Mouse (Mus musculus): ENCODE measurements around the gene Mtrf1l. TPM values are rescaled to one million over a fixed set of nuclear protein-coding genes. Genes with fewer than 3 reads are reported as not detected.

Gene Mtrf1l
- total and polyA plus RNA-seq, 3 experiments: 5.6 to 12.4 (median 8.8) TPM

DNA sequence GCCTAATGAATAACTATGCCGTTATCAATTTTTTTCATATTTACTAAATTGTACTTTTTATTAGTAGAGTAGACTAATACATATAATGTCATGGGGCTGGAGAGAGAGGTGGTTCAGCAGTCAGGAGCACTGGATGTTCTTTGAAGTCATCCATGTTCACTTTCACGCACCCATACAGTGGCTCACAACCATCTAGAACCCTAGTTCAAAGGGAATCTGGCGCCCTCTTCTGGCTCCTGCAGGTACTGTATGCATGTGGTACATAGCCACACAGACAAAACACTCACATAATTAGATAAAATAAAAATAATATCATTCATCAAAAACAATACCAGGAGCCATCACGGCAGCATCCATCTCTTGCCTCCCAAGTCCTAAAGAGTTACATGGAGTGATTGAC, 36.0 kb upstream of the Mtrf1l start:
- no peak for TF ChIP-seq MAX (IDR thresholded peaks at IDR 0.05; ENCODE audit: low read length)
- peak; percentile 19 for TF ChIP-seq RAD21 (IDR thresholded peaks at IDR 0.05; ENCODE audit: low read depth, low read length)
- TF ChIP-seq GABPA (IDR thresholded peaks at IDR 0.05; ENCODE audit: insufficient replicate concordance, low read depth, low read length): no peak
- peak; percentile 27 for TF ChIP-seq SMC3 (IDR thresholded peaks at IDR 0.05; ENCODE audit: low read depth, low read length)
- TF ChIP-seq POLR2A (IDR thresholded peaks at IDR 0.05; ENCODE audit: low read depth, low read length): no peak
- TF ChIP-seq CHD1 (IDR thresholded peaks at IDR 0.05; ENCODE audit: low read depth, low read length): no peak
- TF ChIP-seq CTCF (conservative IDR thresholded peaks at IDR 0.05 in 1 of 2, IDR thresholded peaks at IDR 0.05 in 1 of 2; ENCODE audit: low read depth in 2 of 2, low read length in 2 of 2): peak; percentile 46 to 56
- no peak for DNase-seq (ENCODE audit: extremely low read depth)
- in situ Hi-C loops (cut with MboI; ENCODE audit: low pct_ligation_motif_present, low pct_unique_long_range_greater_than_20kb, low sequenced_read_pairs) (no loop called here), dilution Hi-C loops (cut with MboI; ENCODE audit: extremely low pct_ligation_motif_present, extremely low pct_unique_long_range_greater_than_20kb, low sequenced_read_pairs) (no loop called here)
- H3K4me2 ChIP-seq (ENCODE audit: insufficient read depth, low read depth, poor library complexity, severe bottlenecking): no peak overlapping the region
- H3K9me3 ChIP-seq (replicated peaks; ENCODE audit: low read length): peaks cover 2% of the 10 kb centered on the region
- H3K4me1 ChIP-seq (ENCODE audit: control insufficient read depth in 1 of 2, insufficient read depth in 2 of 2): peaks cover 3 to 6% of the 10 kb centered on the region in 2 experiments; a peak in 2 of 4 replicates
- no peak overlapping the region for H3K27ac ChIP-seq (ENCODE audit: insufficient read depth, low read depth)
- no peaks in the 10 kb centered on the region for H3K79me2 ChIP-seq (replicated peaks; ENCODE audit: control insufficient read depth, extremely low read depth, insufficient read depth, poor library complexity, severe bottlenecking)
- H3K4me3 ChIP-seq (replicated peaks in 1 of 3; ENCODE audit: low read depth in 2 of 3, low read length in 2 of 3, poor library complexity in 1 of 3): no peak overlapping the region
- H3K9ac ChIP-seq (ENCODE audit: insufficient read depth, low read depth): no peak overlapping the region
- H3K36me3 ChIP-seq (replicated peaks in 1 of 2; ENCODE audit: control insufficient read depth in 1 of 2, insufficient read depth in 1 of 2, low read length in 1 of 2): no peaks in the 10 kb centered on the region
- H3K27me3 ChIP-seq (replicated peaks): peaks cover 2% of the 10 kb centered on the region

DNA sequence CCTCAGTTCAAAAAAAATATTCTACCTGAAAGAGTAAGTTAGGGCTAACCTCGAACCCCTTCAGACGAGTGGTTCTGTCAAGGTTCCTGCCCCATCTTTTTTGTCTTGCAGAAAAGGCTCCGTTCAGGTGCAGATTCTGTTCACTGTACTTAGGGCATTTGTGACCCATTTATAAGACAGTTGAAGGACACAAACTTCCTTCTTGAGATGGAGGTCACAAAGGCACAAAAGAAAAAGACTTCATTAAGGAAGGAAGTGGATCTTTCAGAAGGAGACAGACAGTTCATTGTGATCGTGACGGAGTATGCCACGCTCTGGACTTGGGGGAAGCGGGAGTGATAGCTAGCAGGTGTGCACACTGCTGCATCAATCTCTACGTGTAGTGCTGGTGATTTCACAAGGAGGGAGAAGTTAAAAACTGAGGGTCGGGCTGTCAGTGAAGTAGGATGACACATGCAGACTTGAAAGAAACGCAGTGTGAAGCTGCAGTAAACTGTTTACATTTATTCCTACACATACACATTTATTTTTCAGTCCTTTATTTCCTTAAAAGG, 34.4 kb upstream of the Mtrf1l start:
- H3K27me3 ChIP-seq (replicated peaks): peaks cover 2% of the 10 kb centered on the region
- H3K9me3 ChIP-seq (replicated peaks; ENCODE audit: low read length): peaks cover 2% of the 10 kb centered on the region
- H3K36me3 ChIP-seq (replicated peaks in 1 of 2; ENCODE audit: control insufficient read depth in 1 of 2, insufficient read depth in 1 of 2, low read length in 1 of 2): no peaks in the 10 kb centered on the region
- no peak overlapping the region for H3K27ac ChIP-seq (ENCODE audit: insufficient read depth, low read depth)
- no peak overlapping the region for H3K4me3 ChIP-seq (replicated peaks in 1 of 3; ENCODE audit: low read depth in 2 of 3, low read length in 2 of 3, poor library complexity in 1 of 3)
- dilution Hi-C loops (cut with MboI; ENCODE audit: extremely low pct_ligation_motif_present, extremely low pct_unique_long_range_greater_than_20kb, low sequenced_read_pairs): no loop called here
- in situ Hi-C loops (cut with MboI; ENCODE audit: low pct_ligation_motif_present, low pct_unique_long_range_greater_than_20kb, low sequenced_read_pairs): no loop called here
- peak overlapping the region; percentile 66 for H3K4me2 ChIP-seq (ENCODE audit: insufficient read depth, low read depth, poor library complexity, severe bottlenecking)
- no peak for TF ChIP-seq MAZ (IDR thresholded peaks at IDR 0.05; ENCODE audit: low read depth, low read length)
- no peak for TF ChIP-seq ZMIZ1 (IDR thresholded peaks at IDR 0.05; ENCODE audit: low read depth, low read length)
- TF ChIP-seq RAD21 (IDR thresholded peaks at IDR 0.05; ENCODE audit: low read depth, low read length): no peak
- DNase-seq (ENCODE audit: extremely low read depth): no peak
- no peaks in the 10 kb centered on the region for H3K79me2 ChIP-seq (replicated peaks; ENCODE audit: control insufficient read depth, extremely low read depth, insufficient read depth, poor library complexity, severe bottlenecking)
- peaks cover 3 to 6% of the 10 kb centered on the region in 2 experiments; a peak in 2 of 4 replicates for H3K4me1 ChIP-seq (ENCODE audit: control insufficient read depth in 1 of 2, insufficient read depth in 2 of 2)
- no peak overlapping the region for H3K9ac ChIP-seq (ENCODE audit: insufficient read depth, low read depth)

DNA sequence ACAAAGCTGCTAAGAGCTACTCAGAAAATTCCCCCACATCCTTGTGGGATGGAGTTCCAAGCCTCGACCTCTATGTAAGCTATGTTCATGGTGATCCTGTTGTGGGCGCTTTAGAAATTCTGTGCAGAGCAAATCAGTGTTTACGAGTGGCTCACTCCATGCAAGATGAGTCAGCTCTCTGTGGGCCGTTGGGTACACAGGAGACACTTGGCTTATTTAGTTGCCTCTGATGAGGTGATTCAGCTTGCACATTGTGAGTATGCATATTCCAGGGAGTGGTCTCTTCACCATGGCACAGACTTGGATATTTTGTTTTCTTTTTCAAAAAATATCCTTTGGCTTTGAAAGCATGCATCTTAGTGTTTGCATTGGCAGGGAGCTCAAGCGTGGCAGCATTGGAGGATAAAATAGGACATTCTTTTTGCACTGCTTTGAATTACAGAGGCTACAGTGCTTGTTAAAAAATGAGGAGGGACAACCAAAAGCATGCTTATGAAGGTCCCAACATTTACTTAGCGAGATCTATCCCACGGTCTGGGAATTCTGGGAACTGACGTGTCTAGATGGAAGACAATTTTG, 29.7 kb upstream of the Mtrf1l start:
- no peaks in the 10 kb centered on the region for H3K9me3 ChIP-seq (replicated peaks; ENCODE audit: low read length)
- H3K79me2 ChIP-seq (replicated peaks; ENCODE audit: control insufficient read depth, extremely low read depth, insufficient read depth, poor library complexity, severe bottlenecking): no peaks in the 10 kb centered on the region
- H3K27me3 ChIP-seq (replicated peaks): peaks cover 2% of the 10 kb centered on the region
- no peak overlapping the region for H3K9ac ChIP-seq (ENCODE audit: insufficient read depth, low read depth)
- no peak overlapping the region for H3K4me2 ChIP-seq (ENCODE audit: insufficient read depth, low read depth, poor library complexity, severe bottlenecking)
- in situ Hi-C loops (cut with MboI; ENCODE audit: low pct_ligation_motif_present, low pct_unique_long_range_greater_than_20kb, low sequenced_read_pairs) (no loop called here), dilution Hi-C loops (cut with MboI; ENCODE audit: extremely low pct_ligation_motif_present, extremely low pct_unique_long_range_greater_than_20kb, low sequenced_read_pairs) (no loop called here)
- no peaks in the 10 kb centered on the region for H3K36me3 ChIP-seq (replicated peaks in 1 of 2; ENCODE audit: control insufficient read depth in 1 of 2, insufficient read depth in 1 of 2, low read length in 1 of 2)
- peaks cover 3 to 5% of the 10 kb centered on the region in 2 experiments; a peak in 2 of 4 replicates for H3K4me1 ChIP-seq (ENCODE audit: control insufficient read depth in 1 of 2, insufficient read depth in 2 of 2)
- no peak overlapping the region for H3K4me3 ChIP-seq (replicated peaks in 1 of 3; ENCODE audit: low read depth in 2 of 3, low read length in 2 of 3, poor library complexity in 1 of 3)
- TF ChIP-seq ETS1 (conservative IDR thresholded peaks at IDR 0.05; ENCODE audit: low read depth, low read length) (no peak), EP300 (IDR thresholded peaks at IDR 0.05; ENCODE audit: low read length) (no peak), TBP (conservative IDR thresholded peaks at IDR 0.05; ENCODE audit: low read depth, low read length) (no peak), NRF1 (IDR thresholded peaks at IDR 0.05; ENCODE audit: low read depth, low read length) (no peak), ZNF384 (IDR thresholded peaks at IDR 0.05; ENCODE audit: low read depth, low read length) (no peak), JUN (IDR thresholded peaks at IDR 0.05; ENCODE audit: insufficient read depth, low read depth, low read length) (no peak), E2F4 (IDR thresholded peaks at IDR 0.05; ENCODE audit: insufficient replicate concordance, low read depth, low read length) (no peak)
- DNase-seq (ENCODE audit: extremely low read depth): no peak
- no peak overlapping the region for H3K27ac ChIP-seq (ENCODE audit: insufficient read depth, low read depth)

Measured in CH12.LX (cell line).